Mouse (Mus musculus): ENCODE measurements around the gene Emsy.

- TF ChIP-seq CTCF (IDR thresholded peaks at IDR 0.05; ENCODE audit: borderline replicate concordance, insufficient read depth, low read depth, low read length): no peak; the same call in 1 of the 2 replicates
- no peak for TF ChIP-seq POLR2A (IDR thresholded peaks at IDR 0.05; ENCODE audit: borderline replicate concordance, insufficient read depth, low read length)
These were observed 67.6 kb downstream of the Emsy start for GRCm38 (mm10) chr7:98589028-98589427.

Data from cerebellum, adult 2 months (tissue).